Mouse (Mus musculus): ENCODE data around the gene AC129217.1. TPM values are rescaled to one million over a fixed set of nuclear protein-coding genes. Genes with fewer than 3 reads are reported as not detected.
"Not testable (repeated sequence)": the region's sequence is repeated elsewhere in the genome, so short reads cannot be mapped to it uniquely, and the experiment has no call there.

The AC129217.1 gene
- polyA plus RNA-seq, 1 experiment from 2014 or later: not detected

GRCm38 (mm10) chr19:8852236-8852928, 22.8 kb downstream of the AC129217.1 start:
- WGBS: 62% methylated on average over 10 of the region's 10 CpGs

GRCm38 (mm10) chr19:8853117-8853516, 23.5 kb downstream of the AC129217.1 start:
- no peak for ATAC-seq
- WGBS: 89% methylated on average over 3 of the region's 3 CpGs
- no peak overlapping the region for H3K9ac ChIP-seq (ENCODE audit: low read depth, low read length)

More at GRCm38 (mm10) chr19:8852236-8852928, 22.8 kb downstream of the AC129217.1 start:
- Histone ChIP-seq H3K27me3 (ENCODE audit: control insufficient read depth, insufficient read depth, low read depth, low read length) (no peaks in the 10 kb centered on the region), H3K4me1 (ENCODE audit: control insufficient read depth, insufficient read depth, low read length) (0 out of 2 replicates have a peak, but pooled peaks cover 2% of the 10 kb centered on the region), H3K36me3 (ENCODE audit: control insufficient read depth, insufficient read depth, low read length) (peaks cover 10% of the 10 kb centered on the region), H3K9me3 (replicated peaks; ENCODE audit: control insufficient read depth, low read length, poor library complexity, severe bottlenecking) (no peaks in the 10 kb centered on the region), H3K4me3 (ENCODE audit: low read depth, low read length) (no peak overlapping the region), H3K4me2 (ENCODE audit: low read length) (no peak overlapping the region), H3K9ac (ENCODE audit: low read depth, low read length) (no peak overlapping the region), H3K27ac (ENCODE audit: low read length) (no peak overlapping the region)
- no peak for ATAC-seq

GRCm38 (mm10) chr19:8857689-8858088, 28.1 kb downstream of the AC129217.1 start:
- H3K4me2 ChIP-seq (ENCODE audit: low read length): no peak overlapping the region
- no peak overlapping the region for H3K27ac ChIP-seq (ENCODE audit: low read length)
- H3K4me1 ChIP-seq (ENCODE audit: control insufficient read depth, insufficient read depth, low read length): no peaks in the 10 kb centered on the region
- no peak for ATAC-seq
- H3K36me3 ChIP-seq (ENCODE audit: control insufficient read depth, insufficient read depth, low read length): no peaks in the 10 kb centered on the region
- H3K4me3 ChIP-seq (ENCODE audit: low read depth, low read length): no peak overlapping the region
- H3K27me3 ChIP-seq (ENCODE audit: control insufficient read depth, insufficient read depth, low read depth, low read length): no peaks in the 10 kb centered on the region
- no peak overlapping the region for H3K9ac ChIP-seq (ENCODE audit: low read depth, low read length)
- 42% methylated on average over 4 of the region's 4 CpGs for WGBS
- no peaks in the 10 kb centered on the region for H3K9me3 ChIP-seq (replicated peaks; ENCODE audit: control insufficient read depth, low read length, poor library complexity, severe bottlenecking)

More at GRCm38 (mm10) chr19:8853117-8853516, 23.5 kb downstream of the AC129217.1 start:
- peaks cover 9% of the 10 kb centered on the region for H3K36me3 ChIP-seq (ENCODE audit: control insufficient read depth, insufficient read depth, low read length)
- no peaks in the 10 kb centered on the region for H3K27me3 ChIP-seq (ENCODE audit: control insufficient read depth, insufficient read depth, low read depth, low read length)
- no peaks in the 10 kb centered on the region for H3K9me3 ChIP-seq (replicated peaks; ENCODE audit: control insufficient read depth, low read length, poor library complexity, severe bottlenecking)
- H3K4me1 ChIP-seq (ENCODE audit: control insufficient read depth, insufficient read depth, low read length): 0 out of 2 replicates have a peak, but pooled peaks cover 2% of the 10 kb centered on the region
- no peak overlapping the region for H3K4me3 ChIP-seq (ENCODE audit: low read depth, low read length)
- H3K27ac ChIP-seq (ENCODE audit: low read length): no peak overlapping the region
- no peak overlapping the region for H3K4me2 ChIP-seq (ENCODE audit: low read length)

GRCm38 (mm10) chr19:8859018-8859417, 29.4 kb downstream of the AC129217.1 start:
- Histone ChIP-seq H3K4me1 (ENCODE audit: control insufficient read depth, insufficient read depth, low read length) (no peaks in the 10 kb centered on the region), H3K9ac (ENCODE audit: low read depth, low read length) (no peak overlapping the region), H3K4me3 (ENCODE audit: low read depth, low read length) (no peak overlapping the region), H3K4me2 (ENCODE audit: low read length) (no peak overlapping the region), H3K27ac (ENCODE audit: low read length) (no peak overlapping the region), H3K9me3 (replicated peaks; ENCODE audit: control insufficient read depth, low read length, poor library complexity, severe bottlenecking) (no peaks in the 10 kb centered on the region), H3K36me3 (ENCODE audit: control insufficient read depth, insufficient read depth, low read length) (no peaks in the 10 kb centered on the region), H3K27me3 (ENCODE audit: control insufficient read depth, insufficient read depth, low read depth, low read length) (no peaks in the 10 kb centered on the region)
- WGBS: 20% methylated on average over 1 of the region's 1 CpGs
- no peak for ATAC-seq

GRCm38 (mm10) chr19:8864265-8864664, 34.7 kb downstream of the AC129217.1 start:
- 89% methylated on average over 6 of the region's 6 CpGs for WGBS
- H3K36me3 ChIP-seq (ENCODE audit: control insufficient read depth, insufficient read depth, low read length): no peaks in the 10 kb centered on the region

GRCm38 (mm10) chr19:8870381-8870780, 40.8 kb downstream of the AC129217.1 start:
- not testable (repeated sequence) for ATAC-seq; H3K4me2 ChIP-seq (ENCODE audit: low read length); H3K9ac ChIP-seq (ENCODE audit: low read depth, low read length); H3K27me3 ChIP-seq (ENCODE audit: control insufficient read depth, insufficient read depth, low read depth, low read length); H3K27ac ChIP-seq (ENCODE audit: low read length); H3K36me3 ChIP-seq (ENCODE audit: control insufficient read depth, insufficient read depth, low read length); H3K9me3 ChIP-seq (replicated peaks; ENCODE audit: control insufficient read depth, low read length, poor library complexity, severe bottlenecking)
- Histone ChIP-seq H3K4me3 (ENCODE audit: low read depth, low read length) (peak overlapping the region; percentile 88), H3K4me1 (ENCODE audit: control insufficient read depth, insufficient read depth, low read length) (peaks cover 12% of the 10 kb centered on the region)
- WGBS: 76% methylated on average over 3 of the region's 3 CpGs

More at GRCm38 (mm10) chr19:8864265-8864664, 34.7 kb downstream of the AC129217.1 start:
- no peak for ATAC-seq
- no peaks in the 10 kb centered on the region for H3K4me1 ChIP-seq (ENCODE audit: control insufficient read depth, insufficient read depth, low read length)
- no peak overlapping the region for H3K27ac ChIP-seq (ENCODE audit: low read length)
- no peak overlapping the region for H3K9ac ChIP-seq (ENCODE audit: low read depth, low read length)
- H3K9me3 ChIP-seq (replicated peaks; ENCODE audit: control insufficient read depth, low read length, poor library complexity, severe bottlenecking): no peaks in the 10 kb centered on the region
- H3K4me2 ChIP-seq (ENCODE audit: low read length): no peak overlapping the region
- H3K4me3 ChIP-seq (ENCODE audit: low read depth, low read length): no peak overlapping the region
- H3K27me3 ChIP-seq (ENCODE audit: control insufficient read depth, insufficient read depth, low read depth, low read length): no peaks in the 10 kb centered on the region

- WGBS: 61% methylated on average over 9 of the region's 9 CpGs
- Histone ChIP-seq H3K4me3 (ENCODE audit: low read depth, low read length) (peak overlapping the region; percentile 88), H3K27ac (ENCODE audit: low read length) (peak overlapping the region; percentile 81), H3K27me3 (ENCODE audit: control insufficient read depth, insufficient read depth, low read depth, low read length) (no peaks in the 10 kb centered on the region), H3K4me1 (ENCODE audit: control insufficient read depth, insufficient read depth, low read length) (peaks cover 12% of the 10 kb centered on the region), H3K9me3 (replicated peaks; ENCODE audit: control insufficient read depth, low read length, poor library complexity, severe bottlenecking) (no peaks in the 10 kb centered on the region), H3K9ac (ENCODE audit: low read depth, low read length) (peak overlapping the region; percentile 97), H3K4me2 (ENCODE audit: low read length) (peak overlapping the region; percentile 55), H3K36me3 (ENCODE audit: control insufficient read depth, insufficient read depth, low read length) (peaks cover 6% of the 10 kb centered on the region; the same call in 1 of the 2 replicates)
- ATAC-seq: peak; percentile 61
These were observed 41.3 kb downstream of the AC129217.1 start for GRCm38 (mm10) chr19:8870838-8871237.

- no peaks in the 10 kb centered on the region for H3K27me3 ChIP-seq (ENCODE audit: control insufficient read depth, insufficient read depth, low read depth, low read length)
- peak within 1 kb of the TSS; percentile 97 for H3K9ac ChIP-seq (ENCODE audit: low read depth, low read length)
- H3K27ac ChIP-seq (ENCODE audit: low read length): peak within 1 kb of the TSS; percentile 81
- H3K36me3 ChIP-seq (ENCODE audit: control insufficient read depth, insufficient read depth, low read length): peaks cover 6% of the 10 kb centered on the region; the same call in 1 of the 2 replicates
- H3K4me2 ChIP-seq (ENCODE audit: low read length): peak within 1 kb of the TSS; percentile 95
- H3K9me3 ChIP-seq (replicated peaks; ENCODE audit: control insufficient read depth, low read length, poor library complexity, severe bottlenecking): no peaks in the 10 kb centered on the region
- ATAC-seq: peak; percentile 98
- H3K4me1 ChIP-seq (ENCODE audit: control insufficient read depth, insufficient read depth, low read length): peaks cover 12% of the 10 kb centered on the region
- WGBS: 1% methylated on average over 54 of the region's 59 CpGs
- H3K4me3 ChIP-seq (ENCODE audit: low read depth, low read length): peak within 1 kb of the TSS; percentile 88
These were observed 42.0 kb downstream of the AC129217.1 start, which contains the start of gene Ubxn1 for GRCm38 (mm10) chr19:8871267-8872186. Gene Ubxn1 (plus strand): TSS chr19:8871496.
